Mouse (Mus musculus) liver, embryonic 14.5 days (tissue): ENCODE data around the gene Scgn.

Experiments
- CTCF ChIP-seq: IDR thresholded peaks from 2 replicates; pipeline ENCODE4 v1.5.1; 2016; ENCODE audit warnings: antibody characterized with exemption, low read depth, control low read depth
- EP300 ChIP-seq: IDR thresholded peaks from 2 replicates; pipeline ENCODE4 v1.6.1; 2016; ENCODE audit warnings: antibody characterized with exemption, low read depth

DNA sequence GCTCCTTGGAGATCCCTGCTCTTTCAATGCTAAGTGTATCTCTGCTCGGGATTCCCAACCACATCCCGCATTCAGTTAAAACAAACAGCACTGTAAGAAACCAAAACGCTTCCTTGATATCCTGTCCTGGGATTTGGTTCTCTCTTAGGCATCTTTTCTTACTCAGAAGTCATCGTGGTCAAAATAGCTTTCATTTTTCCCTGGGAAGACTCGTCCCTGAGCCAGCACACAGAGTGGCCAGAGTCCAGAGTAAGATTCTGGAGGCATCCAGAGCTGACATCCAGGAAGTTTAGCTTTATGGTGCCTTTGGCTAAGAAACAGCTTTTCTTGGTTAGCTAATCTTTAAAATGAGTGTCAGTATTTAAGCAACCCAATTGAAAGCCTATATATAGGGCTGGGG is 18.7 kb downstream of the Scgn start:
- TF ChIP-seq CTCF (no peak), EP300 (no peak)
